Mouse (Mus musculus): ENCODE results near the gene Tspan32.

The Tspan32 gene

DNA sequence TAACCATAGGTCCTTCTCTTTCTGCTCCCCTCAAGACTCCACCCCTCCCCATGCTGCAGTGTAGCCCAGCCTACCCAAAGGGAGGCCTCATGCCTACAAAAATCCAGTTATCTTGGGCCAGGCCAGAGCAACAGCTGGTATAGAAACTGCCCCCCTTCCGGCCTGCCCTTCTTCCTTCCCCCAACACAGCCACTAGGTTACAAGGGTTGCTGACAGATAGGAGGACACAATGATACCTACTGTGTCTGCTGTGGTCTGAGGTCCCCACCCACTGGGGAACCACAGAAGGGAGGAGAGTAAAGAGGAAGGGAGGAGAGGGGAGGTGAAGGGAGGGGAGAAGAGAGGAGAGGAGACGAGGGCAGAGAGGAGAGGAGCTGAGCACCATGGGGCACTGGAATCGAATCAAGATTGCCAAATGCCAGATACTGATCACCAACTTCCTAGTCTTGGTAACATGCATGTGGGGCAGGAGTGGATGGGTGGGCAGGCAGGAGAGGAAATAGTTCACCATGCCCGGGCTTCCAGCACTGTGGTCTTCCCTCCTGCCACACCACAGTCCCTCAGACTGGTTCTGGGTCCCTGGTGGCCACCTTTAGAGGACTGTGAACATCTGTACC lies at the start of gene Tspan32:
Gene Tspan32 (plus strand): TSS at position 320 of the 617 bp plus-strand sequence.
- no peak for DNase-seq (ENCODE audit: low read depth)

DNA sequence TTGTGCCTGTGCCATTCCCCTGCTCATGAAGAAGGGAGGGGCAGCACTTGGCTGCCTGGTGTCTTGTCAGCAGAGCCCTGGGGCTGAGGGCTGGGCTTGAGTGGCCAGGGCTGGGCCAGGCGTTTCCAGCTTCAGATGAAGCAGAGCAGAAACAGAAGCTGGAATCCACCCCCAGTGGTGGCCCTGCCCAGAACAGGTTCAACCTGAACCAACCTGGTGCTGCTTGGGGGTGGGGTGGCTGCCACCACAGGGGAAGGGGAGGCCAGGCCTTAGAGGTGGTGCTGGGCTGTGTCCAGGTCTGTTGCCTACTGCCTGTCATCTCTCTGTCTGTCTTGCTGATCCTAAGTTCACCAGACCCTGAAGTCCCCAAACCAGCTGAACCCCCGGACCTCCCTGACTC lies 48.8 kb upstream of the Tspan32 start:
- no peak for DNase-seq (ENCODE audit: low read depth)

GRCm38 (mm10) chr7:142958817-142959216 lies 46.0 kb upstream of the Tspan32 start:
- no peak for DNase-seq (ENCODE audit: low read depth)

DNA sequence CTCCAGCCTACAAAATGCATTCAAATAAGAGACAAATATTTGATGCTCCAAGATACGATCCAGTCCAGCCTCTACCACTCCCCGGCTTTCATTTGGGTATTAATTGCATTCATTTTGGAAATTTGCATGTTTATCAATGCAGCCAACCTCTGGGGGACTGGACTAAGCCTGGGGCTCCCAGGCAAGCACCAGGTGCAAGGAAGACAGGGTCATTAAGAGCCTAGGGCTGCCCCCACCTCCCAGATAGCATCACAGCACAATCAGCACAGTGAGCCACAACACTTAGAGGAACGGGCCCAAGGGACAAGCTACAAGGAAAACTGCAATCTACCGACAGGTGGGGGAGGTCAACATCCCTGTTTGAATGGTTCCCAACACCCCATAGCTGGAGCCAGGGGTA lies 45.1 kb upstream of the Tspan32 start:
- no peak for DNase-seq (ENCODE audit: low read depth)

DNA sequence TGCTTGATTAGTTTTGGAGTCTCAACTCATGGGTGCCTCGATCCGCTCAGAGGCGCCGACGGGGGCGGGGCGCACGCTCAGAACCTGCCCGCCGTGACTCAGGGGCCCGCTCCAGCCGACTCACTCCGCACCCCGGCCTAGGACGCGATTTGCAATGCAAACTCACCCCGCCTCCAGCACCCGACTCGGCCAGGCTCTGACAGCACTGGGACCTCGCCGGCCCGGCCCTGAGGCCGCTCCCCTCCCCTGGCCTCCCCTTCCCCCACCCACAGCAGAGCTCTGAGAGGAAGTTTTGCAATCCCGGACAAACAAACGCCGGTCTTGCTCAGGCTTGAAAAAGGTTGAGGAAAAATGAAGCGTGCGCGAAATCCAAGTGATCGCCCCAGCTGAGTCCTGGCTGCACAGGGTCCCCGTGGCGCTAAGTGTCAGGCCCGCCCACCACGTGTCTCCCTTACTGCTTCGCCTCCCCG lies 37.4 kb upstream of the Tspan32 start:
- DNase-seq (ENCODE audit: low read depth): peak; percentile 22

GRCm38 (mm10) chr7:142967884-142968808 lies 36.7 kb upstream of the Tspan32 start:
- no peak for DNase-seq (ENCODE audit: low read depth)

- DNase-seq (ENCODE audit: low read depth): no peak
These were observed 35.9 kb upstream of the Tspan32 start, which contains the start of gene Ascl2 for GRCm38 (mm10) chr7:142968809-142969511. Ascl2 (minus strand) TSS chr7:142969264.

DNA sequence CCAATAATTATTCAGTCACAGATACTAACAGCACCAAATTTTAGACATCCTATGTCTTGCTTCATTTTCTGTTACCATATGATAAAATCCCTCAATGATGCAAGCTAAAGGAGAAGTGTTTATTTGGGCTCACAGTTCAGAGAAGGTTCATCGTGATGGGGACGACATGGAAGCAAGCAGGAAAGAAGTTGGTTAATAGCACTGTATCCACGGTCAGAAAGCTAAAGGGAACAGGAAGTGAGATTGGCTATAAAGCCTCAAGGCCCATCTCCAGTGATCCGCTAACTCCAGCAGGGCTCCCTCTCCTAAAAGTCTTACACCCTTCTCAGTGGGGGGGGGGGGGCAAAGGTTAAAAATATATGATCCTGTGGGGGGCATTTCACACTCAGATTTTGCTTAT lies 22.9 kb upstream of the Tspan32 start:
- DNase-seq (ENCODE audit: low read depth): no peak

GRCm38 (mm10) chr7:142985146-142985545 lies 19.7 kb upstream of the Tspan32 start:
- no peak for DNase-seq (ENCODE audit: low read depth)

GRCm38 (mm10) chr7:142987718-142988117 lies 17.1 kb upstream of the Tspan32 start:
- DNase-seq (ENCODE audit: low read depth): no peak

GRCm38 (mm10) chr7:142995004-142995403 lies 9.8 kb upstream of the Tspan32 start:
- no peak for DNase-seq (ENCODE audit: low read depth)

DNA sequence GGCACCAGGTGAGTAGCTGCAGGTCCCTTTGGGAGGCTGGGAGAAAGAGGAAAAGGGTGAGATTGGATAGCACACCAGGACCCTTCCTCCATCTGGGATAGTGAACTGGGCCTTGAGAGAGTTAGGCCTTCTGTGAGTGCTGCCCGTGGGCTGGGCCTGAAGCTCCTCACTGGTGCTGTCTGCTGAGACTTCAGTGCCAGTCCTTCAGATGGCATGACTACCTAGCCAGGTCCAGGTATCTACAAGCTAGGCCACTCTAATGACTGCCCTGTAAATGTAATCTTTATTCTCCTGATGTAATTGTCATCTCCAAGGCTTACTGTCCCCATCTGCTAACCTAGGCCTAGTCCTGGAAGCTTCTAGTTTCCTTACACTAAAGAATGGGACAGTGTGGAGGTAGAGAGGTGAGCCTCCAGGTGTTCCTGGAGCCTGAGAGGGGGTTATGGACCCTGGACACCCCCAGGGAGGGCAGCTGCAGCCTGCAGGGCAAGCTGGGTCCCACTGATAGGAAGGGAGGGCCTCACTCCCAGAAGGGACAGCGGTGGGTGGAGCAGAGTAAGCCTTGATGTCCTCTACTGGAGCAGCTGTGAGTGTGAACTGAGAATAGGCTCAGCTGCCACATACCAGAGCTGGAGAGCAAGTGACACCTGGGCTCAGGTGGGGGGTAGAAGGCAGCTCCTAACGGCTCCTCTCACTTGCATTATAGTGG lies 9.1 kb upstream of the Tspan32 start:
- DNase-seq (ENCODE audit: low read depth): no peak

GRCm38 (mm10) chr7:142996998-142997397 lies 7.8 kb upstream of the Tspan32 start:
- DNase-seq (ENCODE audit: low read depth): no peak

DNA sequence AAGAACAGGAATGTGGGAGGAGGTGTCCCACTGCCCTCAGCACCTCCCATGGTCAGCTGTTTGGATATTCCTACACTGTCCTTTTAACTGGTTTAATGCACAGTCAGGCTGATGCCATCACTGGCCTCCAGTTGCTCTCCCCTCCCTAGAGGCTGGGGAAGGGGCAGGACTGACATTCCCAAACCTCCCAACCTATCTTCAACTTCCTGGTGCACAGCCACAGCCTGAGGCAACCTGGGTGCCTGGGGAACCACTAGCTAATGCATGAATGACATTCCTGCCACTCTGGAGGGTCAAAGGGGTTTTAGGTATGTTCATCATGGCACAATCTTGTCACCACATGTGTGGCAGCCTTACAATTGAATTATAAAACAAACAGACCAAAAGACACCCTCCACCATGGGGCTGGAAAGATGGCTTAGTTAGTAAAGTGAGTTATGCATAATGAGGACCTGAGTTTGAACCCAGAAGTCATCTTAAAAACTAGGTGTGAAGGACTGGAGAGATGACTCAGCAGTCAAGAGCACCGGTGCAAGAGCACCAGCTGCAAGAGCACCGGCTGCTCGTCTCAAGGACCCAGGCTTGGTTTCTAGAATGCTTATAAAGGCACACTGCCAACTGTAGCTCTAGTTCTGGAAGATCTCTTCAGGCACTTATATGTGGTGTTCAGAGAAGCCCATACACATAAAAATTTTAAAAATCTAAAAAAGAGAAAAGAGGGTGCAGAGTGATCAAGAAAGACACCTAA lies 7.3 kb upstream of the Tspan32 start:
- no peak for DNase-seq (ENCODE audit: low read depth)

DNA sequence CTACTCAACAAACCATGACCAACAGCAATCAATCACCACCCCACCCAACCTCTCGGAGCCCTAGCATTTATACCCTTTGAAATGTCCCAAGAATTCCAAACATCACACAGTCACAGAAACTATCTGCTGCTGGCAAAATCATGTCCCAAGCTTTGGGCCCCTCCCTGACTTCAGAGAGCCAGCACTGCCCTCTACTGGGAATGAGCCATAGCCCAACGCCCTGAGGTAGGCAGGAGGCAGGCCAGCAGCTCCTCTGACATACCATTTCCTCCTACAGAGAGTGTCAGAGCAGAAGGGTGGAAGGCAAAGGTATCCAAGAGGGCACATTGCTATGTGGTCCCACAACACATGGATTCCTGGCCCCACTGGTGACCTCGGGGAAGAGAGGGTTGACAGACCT lies 2.2 kb upstream of the Tspan32 start:
- peak; percentile 46 for DNase-seq (ENCODE audit: low read depth)

- DNase-seq (ENCODE audit: low read depth): no peak
These were observed 674 bp downstream of the Tspan32 start for GRCm38 (mm10) chr7:143005344-143006096.

DNA sequence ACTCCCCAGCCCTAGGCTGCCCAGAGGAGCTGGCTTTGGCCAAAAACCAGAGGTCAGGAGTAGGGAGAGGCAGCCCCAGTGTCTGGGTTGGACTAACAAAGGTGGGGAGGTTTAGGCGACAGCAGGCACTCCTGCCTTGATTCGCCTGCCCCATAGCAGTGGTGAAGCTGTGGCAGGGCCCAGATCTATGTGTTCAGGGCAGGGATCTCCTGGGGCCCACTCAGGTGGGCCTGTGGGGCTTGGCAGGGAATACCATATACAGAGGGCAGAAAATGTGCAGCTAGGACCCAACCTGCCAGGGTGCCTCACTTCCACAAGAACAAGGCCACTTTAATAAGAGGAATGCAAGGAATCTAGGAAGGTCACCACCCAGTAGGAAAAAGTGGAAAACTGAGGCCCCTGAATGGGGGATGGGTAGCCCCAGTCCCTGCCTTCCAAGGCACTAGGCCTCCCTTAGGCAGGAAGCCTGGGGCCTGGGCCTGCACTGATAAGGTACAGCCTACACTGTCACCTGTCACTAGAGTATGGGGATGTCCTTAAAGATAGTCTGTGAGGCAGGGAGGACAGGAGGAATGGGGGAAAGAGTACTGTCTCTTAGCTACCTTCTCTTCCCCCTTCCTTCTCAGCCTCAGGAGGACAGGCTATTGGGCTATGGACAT lies 1.4 kb downstream of the Tspan32 start:
- DNase-seq (ENCODE audit: low read depth): no peak

GRCm38 (mm10) chr7:143006756-143007598 lies 2.1 kb downstream of the Tspan32 start:
- no peak for DNase-seq (ENCODE audit: low read depth)

Data from NIH3T3 (cell line).